Mouse (Mus musculus) midbrain, embryonic 16.5 days (tissue): ENCODE data around the gene Skap1. TPM values are rescaled to one million over a fixed set of nuclear protein-coding genes. Genes with fewer than 3 reads are reported as not detected.

Experiments used
- ATAC-seq: fragments of 200-750 bp; cut with Nextera tagmentation; 2 replicates; pipeline ENCODE4 v1.8.0; 2017; ENCODE audit warnings: moderate TSS enrichment
- H3K27ac ChIP-seq: fragments of 300-500 bp; sonication (generic); 2 replicates; pipeline ENCODE4 v1.5.1; 2014; ENCODE audit warnings: mild to moderate bottlenecking, low read length, mixed read lengths
- H3K27me3 ChIP-seq: fragments of 300-500 bp; sonication (generic); 2 replicates; pipeline ENCODE4 v1.6.1; 2014; ENCODE audit warnings: low read depth, low read length, mixed read lengths; ENCODE audit not compliant: control insufficient read depth, insufficient read depth
- H3K36me3 ChIP-seq: fragments of 300-500 bp; sonication (generic); 2 replicates; pipeline ENCODE4 v1.6.1; 2014; ENCODE audit warnings: mild to moderate bottlenecking, low read length, moderate library complexity, mixed read lengths; ENCODE audit not compliant: control insufficient read depth, insufficient read depth
- H3K4me1 ChIP-seq: fragments of 300-500 bp; sonication (generic); 2 replicates; pipeline ENCODE4 v1.6.1; 2014; ENCODE audit warnings: mild to moderate bottlenecking, low read length, mixed read lengths; ENCODE audit not compliant: control insufficient read depth, insufficient read depth
- H3K4me2 ChIP-seq: fragments of 300-500 bp; sonication (generic); 2 replicates; pipeline ENCODE4 v1.6.1; 2014; ENCODE audit warnings: mild to moderate bottlenecking, low read length, mixed read lengths
- H3K4me3 ChIP-seq: fragments of 300-500 bp; sonication (generic); 2 replicates; pipeline ENCODE4 v1.5.1; 2014; ENCODE audit warnings: low read depth, mild to moderate bottlenecking, low read length, moderate library complexity, mixed read lengths
- H3K9ac ChIP-seq: fragments of 300-500 bp; sonication (generic); 2 replicates; pipeline ENCODE4 v1.6.1; 2014; ENCODE audit warnings: low read depth, low read length, mixed read lengths
- H3K9me3 ChIP-seq: fragments of 300-500 bp; sonication (generic); replicated peaks from 2 replicates; pipeline ENCODE4 v1.6.1; 2014; ENCODE audit warnings: mild to moderate bottlenecking, low read length, mixed read lengths; ENCODE audit not compliant: control insufficient read depth, poor library complexity, severe bottlenecking
- WGBS: fragments of 180-500 bp; shearing (Covaris S2); extraction: QIAGEN DNeasy Blood & Tissue Kit; methylation state at CpG from one replicate; pipeline ENCODE4 v1.1.7; 2014; 5-methylcytosine and 5-hydroxymethylcytosine counted together
- polyA plus RNA-seq: library from polyadenylated mRNA; unstranded; fragments of >200 nt; fragmentation: Nextera tagmentation; extraction: Ambion mirVana; gene quantifications from 2 replicates; pipeline ENCODE4 v1.2.1, GENCODE M21; 2015

The Skap1 gene
- polyA plus RNA-seq, 1 experiment from 2014 or later = 3.6 TPM

DNA sequence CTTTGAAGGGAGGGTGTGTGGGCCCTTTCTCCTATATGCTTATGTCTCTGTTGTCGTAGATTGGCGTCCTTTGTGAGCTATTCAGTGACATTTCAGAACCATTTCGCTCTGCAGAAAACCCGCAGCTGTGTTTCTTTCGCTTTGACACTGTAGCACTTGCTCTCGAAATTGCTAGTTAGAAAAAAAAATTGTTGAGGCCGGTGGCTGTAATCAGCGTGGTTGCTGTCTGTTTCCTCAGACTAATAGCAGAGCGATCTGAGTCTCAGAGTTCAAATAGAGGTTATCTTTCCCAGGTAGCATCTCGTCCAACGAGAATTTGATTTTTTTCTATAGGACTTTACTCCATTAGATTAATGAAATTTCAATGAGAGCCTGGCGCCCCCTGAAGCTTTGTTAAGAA, 131.5 kb downstream of the Skap1 start:
- WGBS = 26% methylated on average over 12 of the region's 12 CpGs
- ATAC-seq = no peak
- Histone ChIP-seq H3K36me3 (no peaks in the 10 kb centered on the region), H3K9me3 (no peaks in the 10 kb centered on the region), H3K4me1 (peaks cover 10% of the 10 kb centered on the region), H3K9ac (peak overlapping the region; percentile 18), H3K4me3 (peak overlapping the region; percentile 15; the same call in 1 of the 2 replicates), H3K27ac (peak overlapping the region; percentile 14; the same call in 1 of the 2 replicates), H3K27me3 (no peaks in the 10 kb centered on the region), H3K4me2 (peak overlapping the region; percentile 45)

DNA sequence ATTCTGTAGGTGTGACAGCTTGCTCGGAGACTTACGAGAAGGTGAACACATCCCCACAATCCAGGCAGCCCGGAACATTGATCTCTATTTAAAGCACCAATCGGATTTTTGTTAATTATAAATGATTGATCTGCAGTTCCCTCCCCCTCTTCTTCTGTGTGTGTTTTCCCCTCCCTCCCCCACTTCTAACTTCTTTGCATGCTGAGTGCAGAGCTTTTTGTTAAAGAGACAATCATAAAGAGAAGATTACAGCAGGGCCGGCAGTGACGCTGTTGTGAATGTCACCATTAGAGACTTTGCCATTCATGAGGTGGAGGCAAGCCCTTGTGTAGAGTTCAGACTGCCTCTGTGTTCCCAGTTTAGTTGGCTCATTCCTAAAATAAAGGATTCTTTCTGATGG, 131.9 kb downstream of the Skap1 start:
- Histone ChIP-seq H3K27ac (no peak overlapping the region), H3K9ac (peak overlapping the region; percentile 18), H3K4me2 (peak overlapping the region; percentile 45), H3K36me3 (no peaks in the 10 kb centered on the region), H3K9me3 (no peaks in the 10 kb centered on the region), H3K4me3 (peak overlapping the region; percentile 15), H3K27me3 (no peaks in the 10 kb centered on the region), H3K4me1 (peaks cover 10% of the 10 kb centered on the region)
- no peak for ATAC-seq
- WGBS = 9% methylated on average over 6 of the region's 6 CpGs

- Histone ChIP-seq H3K4me2 (no peak overlapping the region), H3K27ac (no peak overlapping the region), H3K9me3 (no peaks in the 10 kb centered on the region), H3K4me1 (no peaks in the 10 kb centered on the region; the same call in 1 of the 2 replicates), H3K36me3 (no peaks in the 10 kb centered on the region), H3K27me3 (no peaks in the 10 kb centered on the region), H3K4me3 (no peak overlapping the region), H3K9ac (no peak overlapping the region)
- ATAC-seq = no peak
- 67% methylated on average over 3 of the region's 3 CpGs for WGBS
These were observed 138.4 kb downstream of the Skap1 start for GRCm38 (mm10) chr11:96602806-96603205.

GRCm38 (mm10) chr11:96604306-96604705, 139.9 kb downstream of the Skap1 start:
- ATAC-seq = no peak
- no peaks in the 10 kb centered on the region for H3K9me3 ChIP-seq
- H3K36me3 ChIP-seq = no peaks in the 10 kb centered on the region
- no peaks in the 10 kb centered on the region; the same call in 1 of the 2 replicates for H3K4me1 ChIP-seq
- WGBS = 56% methylated on average over 6 of the region's 6 CpGs
- no peak overlapping the region for H3K27ac ChIP-seq
- no peak overlapping the region for H3K4me2 ChIP-seq
- no peaks in the 10 kb centered on the region; the same call in 1 of the 2 replicates for H3K27me3 ChIP-seq
- no peak overlapping the region for H3K9ac ChIP-seq
- no peak overlapping the region for H3K4me3 ChIP-seq

DNA sequence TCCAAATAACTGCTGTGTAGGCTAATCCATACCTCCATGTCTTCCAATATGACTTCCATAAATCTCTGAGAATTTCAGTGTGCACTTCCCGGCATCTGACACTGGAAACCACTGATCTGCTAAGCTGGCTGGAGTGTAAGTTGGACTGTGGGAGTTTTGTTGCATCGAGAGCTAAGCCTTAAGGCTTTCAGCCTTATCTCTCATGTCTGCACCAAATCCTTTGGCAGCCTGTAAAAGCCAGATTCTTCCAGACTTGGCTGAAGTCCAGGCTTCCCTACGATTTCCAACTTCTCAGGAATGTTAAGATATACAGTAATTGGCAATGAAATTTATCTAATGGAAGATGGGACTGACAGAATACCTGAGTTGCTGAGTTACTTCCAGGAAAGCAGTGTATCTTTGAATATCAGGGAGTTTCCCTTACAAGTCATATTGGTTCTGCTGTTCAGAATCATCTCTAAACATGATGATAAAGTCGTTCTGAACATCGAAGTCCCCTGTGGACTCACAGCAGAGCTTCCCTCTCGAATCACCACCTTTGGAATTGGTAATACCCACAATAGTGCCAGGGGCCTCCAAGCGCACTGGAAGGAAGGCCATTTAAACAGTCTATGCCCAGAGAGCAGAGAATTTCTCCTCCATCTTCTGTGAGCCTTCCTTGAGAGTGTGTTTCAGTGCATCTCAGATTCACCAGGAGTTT, 140.5 kb downstream of the Skap1 start:
- H3K27ac ChIP-seq = no peak overlapping the region
- H3K27me3 ChIP-seq = no peaks in the 10 kb centered on the region; the same call in 1 of the 2 replicates
- no peak overlapping the region for H3K4me2 ChIP-seq
- no peak overlapping the region for H3K4me3 ChIP-seq
- WGBS = 62% methylated on average over 7 of the region's 7 CpGs
- no peak for ATAC-seq
- H3K4me1 ChIP-seq = no peaks in the 10 kb centered on the region; the same call in 1 of the 2 replicates
- H3K36me3 ChIP-seq = no peaks in the 10 kb centered on the region
- no peak overlapping the region for H3K9ac ChIP-seq
- no peaks in the 10 kb centered on the region for H3K9me3 ChIP-seq

GRCm38 (mm10) chr11:96605516-96605915, 141.1 kb downstream of the Skap1 start:
- Histone ChIP-seq H3K4me3 (no peak overlapping the region), H3K36me3 (no peaks in the 10 kb centered on the region), H3K9ac (no peak overlapping the region), H3K4me1 (no peaks in the 10 kb centered on the region; the same call in 1 of the 2 replicates), H3K27me3 (no peaks in the 10 kb centered on the region; the same call in 1 of the 2 replicates), H3K27ac (no peak overlapping the region), H3K4me2 (no peak overlapping the region), H3K9me3 (no peaks in the 10 kb centered on the region)
- no peak for ATAC-seq
- WGBS = 90% methylated on average over 6 of the region's 6 CpGs

- H3K4me3 ChIP-seq = no peak overlapping the region
- H3K9me3 ChIP-seq = no peaks in the 10 kb centered on the region
- no peaks in the 10 kb centered on the region for H3K36me3 ChIP-seq
- 84% methylated on average over 11 of the region's 11 CpGs for WGBS
- H3K9ac ChIP-seq = no peak overlapping the region
- H3K4me1 ChIP-seq = no peaks in the 10 kb centered on the region
- H3K4me2 ChIP-seq = no peak overlapping the region
- ATAC-seq = no peak
- no peaks in the 10 kb centered on the region; the same call in 1 of the 2 replicates for H3K27me3 ChIP-seq
- no peak overlapping the region for H3K27ac ChIP-seq
These were observed 148.2 kb downstream of the Skap1 start for GRCm38 (mm10) chr11:96612596-96612995.

GRCm38 (mm10) chr11:96616792-96617191, 152.4 kb downstream of the Skap1 start:
- Histone ChIP-seq H3K36me3 (no peaks in the 10 kb centered on the region), H3K27ac (no peak overlapping the region)
- 62% methylated on average over 5 of the region's 5 CpGs for WGBS

GRCm38 (mm10) chr11:96618789-96619445, 154.5 kb downstream of the Skap1 start:
- no peak for ATAC-seq
- Histone ChIP-seq H3K4me3 (no peak overlapping the region), H3K9ac (no peak overlapping the region), H3K9me3 (no peaks in the 10 kb centered on the region), H3K27me3 (peaks cover 4% of the 10 kb centered on the region), H3K27ac (no peak overlapping the region), H3K36me3 (no peaks in the 10 kb centered on the region), H3K4me2 (no peak overlapping the region), H3K4me1 (peaks cover 15% of the 10 kb centered on the region)
- 80% methylated on average over 16 of the region's 16 CpGs for WGBS

More at GRCm38 (mm10) chr11:96616792-96617191, 152.4 kb downstream of the Skap1 start:
- H3K9me3 ChIP-seq = no peaks in the 10 kb centered on the region
- no peak overlapping the region for H3K4me3 ChIP-seq
- no peak overlapping the region for H3K9ac ChIP-seq
- H3K27me3 ChIP-seq = no peaks in the 10 kb centered on the region; the same call in 1 of the 2 replicates
- no peak for ATAC-seq
- peaks cover 15% of the 10 kb centered on the region for H3K4me1 ChIP-seq
- no peak overlapping the region for H3K4me2 ChIP-seq
